Mouse (Mus musculus) bone marrow macrophage, adult 2 months (primary cell): ENCODE results near the gene Rpl9-ps6.

Experiments used
- CTCF ChIP-seq: IDR thresholded peaks from 2 replicates; pipeline ENCODE4 v1.5.1; 2012; ENCODE audit warnings: low read depth, mild to moderate bottlenecking, low read length, moderate library complexity
- POLR2A ChIP-seq: IDR thresholded peaks from 2 replicates; pipeline ENCODE4 v1.6.1; 2012; ENCODE audit warnings: mild to moderate bottlenecking, low read depth, low read length, borderline replicate concordance

DNA sequence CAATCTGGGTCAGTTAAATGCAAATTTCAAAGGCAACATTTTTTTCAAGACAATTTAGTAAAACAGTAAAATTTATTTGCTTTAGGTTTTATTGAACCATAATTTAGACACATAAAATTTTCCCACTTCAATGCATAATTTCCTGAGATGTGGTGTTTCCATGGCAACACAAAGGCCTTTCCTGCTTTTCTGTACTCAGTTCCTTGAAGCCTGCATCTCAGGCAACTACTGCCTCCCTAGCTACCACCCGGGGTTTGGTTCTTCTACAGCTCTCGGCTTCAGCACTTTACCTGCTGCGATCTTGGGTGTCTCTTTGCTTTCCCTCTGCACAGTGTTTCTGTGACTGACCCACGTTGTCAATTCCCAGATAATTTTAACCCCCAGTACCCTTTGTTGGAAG, 14.1 kb downstream of the Rpl9-ps6 start:
- TF ChIP-seq POLR2A (no peak), CTCF (no peak)
